Mouse (Mus musculus) stomach, postnatal 0 days (tissue): ENCODE results near the gene Usp38. TPM values are rescaled to one million over a fixed set of nuclear protein-coding genes. Genes with fewer than 3 reads are reported as not detected.

ENCODE experiments used
- ATAC-seq: fragments of 200-750 bp; cut with Nextera tagmentation; 2 replicates; pipeline ENCODE4 v1.8.0; 2017; ENCODE audit not compliant: low FRiP score, low TSS enrichment
- DNase-seq: peaks from one replicate; pipeline ENCODE4 v3.0.0-alpha.2; 2016; ENCODE audit warnings: low spot score
- H3K27ac ChIP-seq: fragments of 300-500 bp; sonication (generic); replicated peaks from 2 replicates; pipeline ENCODE4 v1.5.1; 2014; ENCODE audit warnings: mild to moderate bottlenecking, control low read depth
- H3K27me3 ChIP-seq: fragments of 300-500 bp; sonication (generic); 2 replicates; pipeline ENCODE4 v1.6.1; 2014; ENCODE audit warnings: low read length; ENCODE audit not compliant: control insufficient read depth, insufficient read depth
- H3K36me3 ChIP-seq: fragments of 300-500 bp; sonication (generic); 2 replicates; pipeline ENCODE4 v1.6.1; 2014; ENCODE audit warnings: low read length, mixed read lengths; ENCODE audit not compliant: control insufficient read depth, insufficient read depth
- H3K4me1 ChIP-seq: fragments of 300-500 bp; sonication (generic); replicated peaks from 2 replicates; pipeline ENCODE4 v1.6.1; 2014; ENCODE audit warnings: antibody characterized with exemption; ENCODE audit not compliant: control insufficient read depth, insufficient read depth
- H3K4me2 ChIP-seq: fragments of 300-500 bp; sonication (generic); replicated peaks from 2 replicates; pipeline ENCODE4 v1.6.1; 2014; ENCODE audit warnings: low read depth, mild to moderate bottlenecking, control low read depth, moderate library complexity
- H3K4me3 ChIP-seq: fragments of 300-500 bp; sonication (generic); 2 replicates; pipeline ENCODE4 v1.5.1; 2014; ENCODE audit warnings: low read depth, low read length, control low read depth
- H3K9ac ChIP-seq: fragments of 300-500 bp; sonication (generic); 2 replicates; pipeline ENCODE4 v1.6.1; 2014; ENCODE audit warnings: mild to moderate bottlenecking, low read length, control low read depth, mixed read lengths
- H3K9me3 ChIP-seq: fragments of 300-500 bp; sonication (generic); 2 replicates; pipeline ENCODE4 v1.6.1; 2016; ENCODE audit warnings: low read length; ENCODE audit not compliant: control insufficient read depth
- CTCF ChIP-seq: IDR thresholded peaks from 2 replicates; pipeline ENCODE4 v1.5.1; 2016; ENCODE audit warnings: antibody characterized with exemption, low read depth, mild to moderate bottlenecking, moderate library complexity
- EP300 ChIP-seq: optimal IDR thresholded peaks from 2 replicates; pipeline ENCODE3; 2016; ENCODE audit warnings: antibody characterized with exemption
- WGBS: fragments of 180-500 bp; shearing (Covaris S2); extraction: QIAGEN DNeasy Blood & Tissue Kit; methylation state at CpG from one replicate; pipeline ENCODE4 v1.1.7; 2014; 5-methylcytosine and 5-hydroxymethylcytosine counted together
- polyA plus RNA-seq: library from polyadenylated mRNA; unstranded; fragments of >200 nt; fragmentation: Nextera tagmentation; extraction: Ambion mirVana; gene quantifications from 2 replicates; pipeline ENCODE4 v1.2.1, GENCODE M21; 2015

Usp38 gene
- polyA plus RNA-seq, 1 experiment from 2014 or later = 11.9 TPM

- DNase-seq = no peak
- H3K9me3 ChIP-seq = no peaks in the 10 kb centered on the region
Observed at GRCm38 (mm10) chr8:80943742-80944141, 71.0 kb downstream of the Usp38 start.

GRCm38 (mm10) chr8:80941621-80942020, 73.1 kb downstream of the Usp38 start:
- DNase-seq (no peak), ATAC-seq (no peak)
- H3K9ac ChIP-seq = no peak overlapping the region
- no peaks in the 10 kb centered on the region for H3K36me3 ChIP-seq
- H3K27me3 ChIP-seq = no peaks in the 10 kb centered on the region
- no peaks in the 10 kb centered on the region for H3K4me1 ChIP-seq
- H3K9me3 ChIP-seq = no peaks in the 10 kb centered on the region
- H3K4me2 ChIP-seq = no peak overlapping the region
- WGBS = 89% methylated on average over 3 of the region's 3 CpGs
- TF ChIP-seq CTCF = no peak
- no peak overlapping the region for H3K4me3 ChIP-seq
- no peak overlapping the region for H3K27ac ChIP-seq

More at GRCm38 (mm10) chr8:80943742-80944141, 71.0 kb downstream of the Usp38 start:
- no peaks in the 10 kb centered on the region for H3K4me1 ChIP-seq
- H3K9ac ChIP-seq = no peak overlapping the region
- H3K27me3 ChIP-seq = no peaks in the 10 kb centered on the region
- TF ChIP-seq EP300 = no peak
- TF ChIP-seq CTCF = no peak
- H3K4me3 ChIP-seq = no peak overlapping the region
- no peaks in the 10 kb centered on the region for H3K36me3 ChIP-seq
- WGBS = 89% methylated on average over 3 of the region's 3 CpGs
- ATAC-seq = no peak
- H3K27ac ChIP-seq = no peak overlapping the region
- H3K4me2 ChIP-seq = no peak overlapping the region

DNA sequence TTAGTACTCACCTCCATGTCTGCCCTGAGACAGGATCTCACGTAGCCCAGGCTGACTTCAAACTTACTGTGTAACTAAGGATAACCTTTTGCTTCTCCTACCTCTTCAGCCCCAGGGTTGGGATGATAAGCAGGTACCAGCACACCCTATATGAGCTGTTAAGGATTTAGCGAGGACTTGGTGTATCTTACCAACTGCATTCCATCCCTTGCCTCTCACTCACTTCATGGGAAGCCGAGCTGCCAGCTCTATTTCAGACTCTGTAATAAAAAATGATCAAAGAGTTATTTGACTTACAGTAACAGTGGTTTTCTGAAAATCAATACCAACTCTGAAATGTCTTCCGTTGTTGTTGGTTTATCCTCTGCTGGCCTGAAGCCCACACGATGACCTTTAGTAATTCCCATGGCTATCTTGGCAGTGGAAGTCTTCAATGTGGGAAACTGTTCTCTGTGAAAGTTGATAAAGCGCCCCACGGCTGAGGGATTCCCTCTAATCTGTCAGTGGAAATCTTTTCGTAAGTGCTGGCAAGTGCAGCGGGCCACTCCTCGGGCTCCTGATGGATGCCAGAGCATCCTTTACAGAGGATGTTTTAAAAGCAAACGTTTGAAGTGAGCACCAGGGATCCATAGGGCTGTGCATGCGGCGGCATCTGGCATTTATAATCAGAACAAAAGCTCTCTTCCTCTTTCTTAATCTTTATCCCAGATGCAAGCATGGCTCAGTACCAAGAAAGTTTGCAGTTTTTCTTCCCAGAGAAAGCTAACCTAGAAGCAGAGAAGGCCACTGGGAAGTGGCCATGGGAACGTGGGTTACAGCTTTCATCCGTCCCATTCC, 76.7 kb downstream of the Usp38 start:
- Histone ChIP-seq H3K27me3 (no peaks in the 10 kb centered on the region), H3K4me2 (peak overlapping the region; percentile 9; the same call in 1 of the 2 replicates), H3K9ac (no peak overlapping the region), H3K36me3 (no peaks in the 10 kb centered on the region), H3K4me1 (no peaks in the 10 kb centered on the region), H3K9me3 (no peaks in the 10 kb centered on the region), H3K4me3 (no peak overlapping the region), H3K27ac (no peak overlapping the region)
- DNase-seq (no peak), ATAC-seq (no peak)
- 39% methylated on average over 15 of the region's 15 CpGs for WGBS
- TF ChIP-seq CTCF (no peak), EP300 (no peak)

Other genes starting within 250 kb of the Usp38 start
- gene Gab1, start 134.4 kb downstream of the Usp38 start, polyA plus RNA-seq = 7.3 and 8.3 TPM in 2 replicates